Mouse (Mus musculus): ENCODE measurements around the gene Nrtn. TPM values are rescaled to one million over a fixed set of nuclear protein-coding genes. Genes with fewer than 3 reads are reported as not detected.

The Nrtn gene
- total RNA-seq (2014; fragmentation: Nextera tagmentation): not detected in 2 replicates
- not detected in 2 replicates for total RNA-seq (2017)
- polyA plus RNA-seq (2012): not detected in 2 replicates

GRCm38 (mm10) chr17:56757416-56758123 is at the start of gene Nrtn:
Gene Nrtn, minus strand, starts transcription at chr17:56757530.
- TF ChIP-seq POLR2AphosphoS5 (IDR thresholded peaks at IDR 0.05; ENCODE audit: insufficient replicate concordance, low read depth, low read length) (no peak), GATA2 (IDR thresholded peaks at IDR 0.05; ENCODE audit: borderline replicate concordance, low read depth, low read length) (no peak)
- DNase-seq (ENCODE audit: low spot score) (no peak), ATAC-seq (ENCODE audit: extremely low read depth, insufficient number of reproducible peaks, low FRiP score, poor library complexity, severe bottlenecking) (no peak)
- peak within 1 kb of the TSS; percentile 16; the same call in 1 of the 2 replicates for H3K4me3 ChIP-seq (ENCODE audit: low read depth, low read length)
- peaks cover 27% of the 10 kb centered on the region for H3K4me1 ChIP-seq (ENCODE audit: insufficient read depth, low read depth, low read length)
- H3K27me3 ChIP-seq (ENCODE audit: insufficient read depth, low read length): peaks cover 50% of the 10 kb centered on the region
- no peaks in the 10 kb centered on the region for H3K36me3 ChIP-seq (replicated peaks)
- peaks cover 34% of the 10 kb centered on the region for H3K9me3 ChIP-seq (replicated peaks)

- Histone ChIP-seq H3K27me3 (ENCODE audit: insufficient read depth, low read length) (no peaks in the 10 kb centered on the region), H3K4me1 (ENCODE audit: insufficient read depth, low read depth, low read length) (peaks cover 17% of the 10 kb centered on the region), H3K36me3 (replicated peaks) (peaks cover 88% of the 10 kb centered on the region), H3K9me3 (replicated peaks) (no peaks in the 10 kb centered on the region), H3K4me3 (ENCODE audit: low read depth, low read length) (no peak overlapping the region)
- no peak for ATAC-seq (ENCODE audit: extremely low read depth, insufficient number of reproducible peaks, low FRiP score, poor library complexity, severe bottlenecking)
- no peak for DNase-seq (ENCODE audit: low spot score)
- 0 out of 2 replicates have a peak, but pooled peaks have one; percentile 3 for TF ChIP-seq CTCF (IDR thresholded peaks at IDR 0.05; ENCODE audit: low read depth, low read length)
- no peak for TF ChIP-seq GATA1 (IDR thresholded peaks at IDR 0.05; ENCODE audit: borderline replicate concordance, low read length)
Measured at GRCm38 (mm10) chr17:56805784-56806183, 48.5 kb upstream of the Nrtn start.

- peaks cover 89% of the 10 kb centered on the region for H3K36me3 ChIP-seq (replicated peaks)
- H3K4me3 ChIP-seq (ENCODE audit: low read depth, low read length): no peak overlapping the region
- H3K27me3 ChIP-seq (ENCODE audit: insufficient read depth, low read length): no peaks in the 10 kb centered on the region
- DNase-seq (ENCODE audit: low spot score): no peak
- no peaks in the 10 kb centered on the region for H3K9me3 ChIP-seq (replicated peaks)
- no peak for ATAC-seq (ENCODE audit: extremely low read depth, insufficient number of reproducible peaks, low FRiP score, poor library complexity, severe bottlenecking)
- TF ChIP-seq GATA2 (IDR thresholded peaks at IDR 0.05; ENCODE audit: borderline replicate concordance, low read depth, low read length) (no peak), POLR2AphosphoS5 (IDR thresholded peaks at IDR 0.05; ENCODE audit: insufficient replicate concordance, low read depth, low read length) (no peak), GATA1 (IDR thresholded peaks at IDR 0.05; ENCODE audit: borderline replicate concordance, low read length) (no peak), CTCF (IDR thresholded peaks at IDR 0.05; ENCODE audit: low read depth, low read length) (no peak), TAL1 (conservative IDR thresholded peaks at IDR 0.05; ENCODE audit: low read depth, low read length) (no peak)
- H3K4me1 ChIP-seq (ENCODE audit: insufficient read depth, low read depth, low read length): peaks cover 12% of the 10 kb centered on the region
Measured at GRCm38 (mm10) chr17:56804952-56805351, 47.6 kb upstream of the Nrtn start.

- Histone ChIP-seq H3K9me3 (replicated peaks) (no peaks in the 10 kb centered on the region), H3K27me3 (ENCODE audit: insufficient read depth, low read length) (no peaks in the 10 kb centered on the region), H3K36me3 (replicated peaks) (peaks cover 90% of the 10 kb centered on the region), H3K4me1 (ENCODE audit: insufficient read depth, low read depth, low read length) (peaks cover 3% of the 10 kb centered on the region; the same call in 1 of the 2 replicates), H3K4me3 (ENCODE audit: low read depth, low read length) (no peak overlapping the region)
- ATAC-seq (ENCODE audit: extremely low read depth, insufficient number of reproducible peaks, low FRiP score, poor library complexity, severe bottlenecking) (no peak), DNase-seq (ENCODE audit: low spot score) (no peak)
- no peak for TF ChIP-seq CTCF (IDR thresholded peaks at IDR 0.05; ENCODE audit: low read depth, low read length)
- TF ChIP-seq GATA2 (IDR thresholded peaks at IDR 0.05; ENCODE audit: borderline replicate concordance, low read depth, low read length): no peak
- TF ChIP-seq POLR2AphosphoS5 (IDR thresholded peaks at IDR 0.05; ENCODE audit: insufficient replicate concordance, low read depth, low read length): no peak
- no peak for TF ChIP-seq TAL1 (conservative IDR thresholded peaks at IDR 0.05; ENCODE audit: low read depth, low read length)
- no peak for TF ChIP-seq GATA1 (IDR thresholded peaks at IDR 0.05; ENCODE audit: borderline replicate concordance, low read length)
Measured at GRCm38 (mm10) chr17:56802065-56802464, 44.7 kb upstream of the Nrtn start.

- DNase-seq (ENCODE audit: low spot score) (no peak), ATAC-seq (ENCODE audit: extremely low read depth, insufficient number of reproducible peaks, low FRiP score, poor library complexity, severe bottlenecking) (no peak)
- H3K4me3 ChIP-seq (ENCODE audit: low read depth, low read length): no peak overlapping the region
- no peaks in the 10 kb centered on the region for H3K9me3 ChIP-seq (replicated peaks)
- H3K4me1 ChIP-seq (ENCODE audit: insufficient read depth, low read depth, low read length): peaks cover 3% of the 10 kb centered on the region; the same call in 1 of the 2 replicates
- peaks cover 62% of the 10 kb centered on the region for H3K36me3 ChIP-seq (replicated peaks)
- TF ChIP-seq CTCF (IDR thresholded peaks at IDR 0.05; ENCODE audit: low read depth, low read length) (no peak), GATA1 (IDR thresholded peaks at IDR 0.05; ENCODE audit: borderline replicate concordance, low read length) (no peak), GATA2 (IDR thresholded peaks at IDR 0.05; ENCODE audit: borderline replicate concordance, low read depth, low read length) (no peak), TAL1 (conservative IDR thresholded peaks at IDR 0.05; ENCODE audit: low read depth, low read length) (no peak), POLR2AphosphoS5 (IDR thresholded peaks at IDR 0.05; ENCODE audit: insufficient replicate concordance, low read depth, low read length) (no peak)
- H3K27me3 ChIP-seq (ENCODE audit: insufficient read depth, low read length): no peaks in the 10 kb centered on the region
Measured at GRCm38 (mm10) chr17:56799276-56799675, 41.9 kb upstream of the Nrtn start.

- DNase-seq (ENCODE audit: low spot score): no peak
- TF ChIP-seq GATA1 (IDR thresholded peaks at IDR 0.05; ENCODE audit: borderline replicate concordance, low read length) (no peak), CTCF (IDR thresholded peaks at IDR 0.05; ENCODE audit: low read depth, low read length) (no peak), POLR2AphosphoS5 (IDR thresholded peaks at IDR 0.05; ENCODE audit: insufficient replicate concordance, low read depth, low read length) (no peak), TAL1 (conservative IDR thresholded peaks at IDR 0.05; ENCODE audit: low read depth, low read length) (no peak), GATA2 (IDR thresholded peaks at IDR 0.05; ENCODE audit: borderline replicate concordance, low read depth, low read length) (no peak)
- H3K36me3 ChIP-seq (replicated peaks): peaks cover 56% of the 10 kb centered on the region
- no peaks in the 10 kb centered on the region for H3K9me3 ChIP-seq (replicated peaks)
- ATAC-seq (ENCODE audit: extremely low read depth, insufficient number of reproducible peaks, low FRiP score, poor library complexity, severe bottlenecking): no peak
- H3K27me3 ChIP-seq (ENCODE audit: insufficient read depth, low read length): no peaks in the 10 kb centered on the region
- H3K4me3 ChIP-seq (ENCODE audit: low read depth, low read length): no peak overlapping the region
- peaks cover 2% of the 10 kb centered on the region; the same call in 1 of the 2 replicates for H3K4me1 ChIP-seq (ENCODE audit: insufficient read depth, low read depth, low read length)
Measured at GRCm38 (mm10) chr17:56793614-56794319, 36.4 kb upstream of the Nrtn start.
